Mouse (Mus musculus): ENCODE measurements around the gene Dbx2.

Gene Dbx2

DNA sequence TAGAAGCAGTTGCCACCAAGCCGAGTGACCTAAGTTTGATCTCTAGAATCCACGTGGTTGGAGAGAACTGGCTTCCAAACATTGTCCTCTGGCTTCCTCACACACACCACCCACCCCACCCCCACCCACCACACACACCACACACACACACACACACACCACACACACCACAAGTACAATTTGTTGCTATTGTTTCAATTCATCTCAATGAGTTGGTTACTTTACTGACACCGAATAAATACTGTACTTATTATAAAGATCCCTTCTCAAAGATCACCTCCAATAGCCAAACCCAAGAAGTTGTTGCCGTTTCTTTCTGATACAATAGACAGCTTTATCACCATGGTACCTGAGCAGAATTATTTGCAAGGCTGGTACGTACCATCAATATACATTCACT lies at the start of gene Dbx2:
TSS of gene Dbx2 (minus strand) at position 101 of the 400 bp plus-strand sequence.
- no peak for DNase-seq (ENCODE audit: low spot score)

DNA sequence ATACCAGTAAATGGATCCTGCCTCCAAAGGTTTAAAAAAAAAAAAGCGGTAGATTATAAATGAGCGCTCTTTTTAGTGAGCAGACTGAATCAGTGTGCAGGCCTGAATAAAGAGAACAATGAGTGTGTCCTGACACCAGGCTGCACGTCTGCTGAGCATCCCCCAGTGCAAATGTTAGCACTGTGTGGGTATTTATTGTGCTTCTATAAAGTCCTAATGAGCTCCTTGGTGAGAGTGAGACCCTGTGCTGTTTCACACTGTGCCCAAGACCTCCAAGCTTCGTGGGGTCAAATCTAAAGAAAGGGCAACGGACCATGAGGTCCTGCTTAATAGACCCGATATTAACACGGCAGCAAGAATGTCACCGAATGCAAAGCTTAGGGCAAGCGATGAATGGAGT lies 46.4 kb upstream of the Dbx2 start:
- no peak for DNase-seq (ENCODE audit: low spot score)

- no peak for DNase-seq (ENCODE audit: low spot score)
Measured at GRCm38 (mm10) chr15:95701573-95701972, 45.8 kb upstream of the Dbx2 start.

DNA sequence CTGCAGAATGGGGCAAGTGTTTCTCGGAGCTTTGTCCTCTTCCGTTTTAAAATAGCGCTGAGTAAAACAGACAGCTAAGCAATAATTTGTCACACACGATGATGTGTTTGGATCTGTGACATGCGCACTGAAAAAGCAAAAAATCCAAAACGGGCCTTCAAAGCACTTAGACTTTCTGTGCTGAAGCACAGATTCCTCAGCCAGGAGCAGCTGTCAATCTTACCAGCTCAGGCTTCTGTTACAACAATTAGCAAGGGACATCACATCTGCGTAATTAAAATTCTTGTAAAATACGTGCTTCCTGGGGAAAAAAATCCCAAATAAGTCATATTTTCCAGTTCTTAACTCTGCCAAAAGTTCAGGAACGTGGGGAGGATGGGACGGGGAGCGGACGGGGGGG lies 43.6 kb upstream of the Dbx2 start:
- no peak for DNase-seq (ENCODE audit: low spot score)

- no peak for DNase-seq (ENCODE audit: low spot score)
Measured at GRCm38 (mm10) chr15:95693759-95694158, 38.0 kb upstream of the Dbx2 start.

- DNase-seq (ENCODE audit: low spot score): no peak
Measured at GRCm38 (mm10) chr15:95691594-95691993, 35.8 kb upstream of the Dbx2 start.

- DNase-seq (ENCODE audit: low spot score): no peak
Measured at GRCm38 (mm10) chr15:95691129-95691528, 35.4 kb upstream of the Dbx2 start.

DNA sequence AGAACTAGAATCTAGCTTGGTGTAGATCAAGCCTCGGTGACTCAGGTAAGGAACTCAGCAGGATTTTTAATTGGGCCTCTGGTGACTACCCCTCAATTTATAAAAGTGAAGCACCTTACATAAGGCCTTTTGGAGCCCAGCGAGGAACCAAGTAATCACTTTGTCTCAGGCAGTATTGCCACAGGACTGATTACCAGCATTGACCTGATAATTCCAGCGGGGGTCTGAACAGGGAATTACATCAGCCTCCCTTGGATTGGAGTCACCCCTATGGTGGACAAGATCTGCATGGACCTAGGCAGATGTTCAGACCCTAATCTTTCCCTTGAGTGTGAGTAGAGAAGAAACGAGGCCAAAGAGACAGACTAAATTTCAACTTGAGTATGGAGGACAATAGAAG lies 26.9 kb upstream of the Dbx2 start:
- DNase-seq (ENCODE audit: low spot score): no peak

- no peak for DNase-seq (ENCODE audit: low spot score)
Measured at GRCm38 (mm10) chr15:95675645-95676044, 19.9 kb upstream of the Dbx2 start.

- no peak for DNase-seq (ENCODE audit: low spot score)
Measured at GRCm38 (mm10) chr15:95675176-95675575, 19.4 kb upstream of the Dbx2 start.

- no peak for DNase-seq (ENCODE audit: low spot score)
Measured at GRCm38 (mm10) chr15:95667209-95667608, 11.4 kb upstream of the Dbx2 start.

GRCm38 (mm10) chr15:95665002-95665401 lies 9.2 kb upstream of the Dbx2 start:
- DNase-seq (ENCODE audit: low spot score): no peak

- no peak for DNase-seq (ENCODE audit: low spot score)
Measured at GRCm38 (mm10) chr15:95661718-95662117, 6.0 kb upstream of the Dbx2 start.

GRCm38 (mm10) chr15:95660368-95660767 lies 4.6 kb upstream of the Dbx2 start:
- no peak for DNase-seq (ENCODE audit: low spot score)

GRCm38 (mm10) chr15:95654211-95654897 lies 1.4 kb downstream of the Dbx2 start:
- no peak for DNase-seq (ENCODE audit: low spot score)

- no peak for DNase-seq (ENCODE audit: low spot score)
Measured at GRCm38 (mm10) chr15:95653812-95654210, 1.9 kb downstream of the Dbx2 start.

DNA sequence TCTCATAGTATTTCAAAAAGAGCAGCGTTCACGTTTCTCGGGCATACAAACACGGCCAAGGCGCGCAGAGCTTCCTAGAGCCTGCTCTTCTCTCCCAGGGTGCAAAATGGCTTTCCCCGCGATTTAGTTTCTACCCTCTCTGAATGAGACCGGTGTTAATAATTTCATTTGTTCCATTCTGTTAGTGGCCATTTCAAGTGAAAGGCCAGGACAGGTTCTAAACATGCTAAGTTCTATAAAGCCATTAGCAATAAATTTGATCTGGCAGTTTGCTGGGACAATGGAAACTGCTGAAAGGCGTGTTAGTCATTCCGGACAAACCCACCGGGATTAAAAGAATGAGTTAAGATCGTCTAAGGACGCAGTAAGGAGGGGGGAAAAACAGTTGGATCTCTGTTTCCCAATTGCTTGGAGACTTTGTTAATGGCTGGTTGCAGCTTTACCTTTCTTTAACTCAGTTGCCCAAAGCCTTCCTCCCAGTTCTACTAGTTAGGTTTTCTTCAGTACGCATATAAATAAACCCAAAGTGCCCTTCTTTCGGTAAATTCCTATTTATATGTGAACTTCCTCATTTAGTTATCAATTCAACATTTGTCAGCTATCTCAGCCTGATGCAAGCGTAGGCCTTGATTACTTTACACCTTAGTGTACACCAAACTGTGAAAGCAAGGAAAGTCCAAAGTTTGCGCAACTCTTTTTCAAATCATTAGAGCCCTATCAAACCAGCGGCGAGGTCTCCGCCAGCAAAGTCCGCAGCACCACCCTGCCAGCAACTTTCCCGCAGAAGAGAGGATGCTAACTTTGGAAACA lies 2.7 kb downstream of the Dbx2 start:
- no peak for DNase-seq (ENCODE audit: low spot score)

DNA sequence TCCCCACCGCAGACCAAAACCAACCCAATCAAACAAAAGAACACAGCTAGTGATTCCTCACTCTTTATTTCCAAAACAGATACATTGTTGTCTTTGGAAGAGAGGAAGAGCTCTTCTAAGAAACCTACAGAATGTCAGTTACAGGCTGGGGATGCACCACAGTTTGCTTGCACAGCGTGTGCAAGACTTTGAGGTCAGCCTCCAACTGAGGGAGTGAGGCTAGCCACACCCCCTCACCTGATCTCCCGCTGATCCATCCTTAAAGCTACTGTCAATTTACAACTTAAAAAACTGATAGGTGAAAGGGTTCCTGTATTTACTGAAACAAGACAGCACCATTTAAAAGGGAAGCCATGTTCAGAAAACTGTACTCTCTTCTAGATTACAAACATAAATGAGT lies 3.9 kb downstream of the Dbx2 start:
- no peak for DNase-seq (ENCODE audit: low spot score)

- DNase-seq (ENCODE audit: low spot score): no peak
Measured at GRCm38 (mm10) chr15:95643505-95644029, 12.2 kb downstream of the Dbx2 start.

DNA sequence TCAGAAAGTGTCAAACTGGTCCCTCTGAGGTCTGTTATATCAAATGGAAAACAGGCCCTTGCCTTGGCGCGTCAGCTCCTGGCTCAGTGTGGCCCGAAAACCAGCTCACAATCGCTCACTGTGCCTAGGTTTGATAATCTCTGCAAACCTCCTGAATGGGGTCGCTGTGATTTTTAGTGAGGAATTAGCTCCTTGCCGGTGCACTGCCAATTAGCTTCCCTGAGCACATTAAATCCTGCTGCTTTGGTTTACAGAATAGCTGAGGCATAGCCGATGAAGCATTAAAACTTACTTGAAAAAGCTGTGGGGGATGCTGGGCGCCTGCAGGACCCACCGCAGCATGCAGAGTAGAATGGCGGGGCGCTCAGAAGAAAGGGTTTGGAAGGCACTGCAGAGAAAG lies 15.4 kb downstream of the Dbx2 start:
- no peak for DNase-seq (ENCODE audit: low spot score)

GRCm38 (mm10) chr15:95639829-95640134 lies 16.0 kb downstream of the Dbx2 start:
- no peak for DNase-seq (ENCODE audit: low spot score)

- DNase-seq (ENCODE audit: low spot score): no peak
Measured at GRCm38 (mm10) chr15:95639115-95639828, 16.5 kb downstream of the Dbx2 start.

- DNase-seq (ENCODE audit: low spot score): no peak
Measured at GRCm38 (mm10) chr15:95624396-95624795, 31.4 kb downstream of the Dbx2 start.
